Mouse (Mus musculus) limb, embryonic 10.5 days (tissue): ENCODE results near the gene Arl14ep. TPM values are rescaled to one million over a fixed set of nuclear protein-coding genes. Genes with fewer than 3 reads are reported as not detected.

Source experiments
- DNase-seq: peaks from one replicate; pipeline ENCODE4 v3.0.0-alpha.2; 2017; ENCODE audit warnings: low spot score
- H3K27ac ChIP-seq: fragments of 300-500 bp; sonication (generic); 2 replicates; pipeline ENCODE4 v1.5.1; 2016; ENCODE audit warnings: mild to moderate bottlenecking
- H3K27me3 ChIP-seq: fragments of 300-500 bp; sonication (generic); 2 replicates; pipeline ENCODE4 v1.6.1; 2016; ENCODE audit warnings: low read depth, mild to moderate bottlenecking; ENCODE audit not compliant: poor library complexity, severe bottlenecking
- H3K36me3 ChIP-seq: fragments of 300-500 bp; sonication (generic); 2 replicates; pipeline ENCODE4 v1.6.1; 2016; ENCODE audit warnings: mild to moderate bottlenecking, moderate library complexity
- H3K4me1 ChIP-seq: fragments of 300-500 bp; sonication (generic); 2 replicates; pipeline ENCODE4 v1.6.1; 2016
- H3K4me3 ChIP-seq: fragments of 300-500 bp; sonication (generic); 2 replicates; pipeline ENCODE4 v1.5.1; 2016; ENCODE audit warnings: mild to moderate bottlenecking, moderate library complexity
- H3K9me3 ChIP-seq: fragments of 300-500 bp; sonication (generic); replicated peaks from 2 replicates; pipeline ENCODE4 v1.6.1; 2016; ENCODE audit warnings: mild to moderate bottlenecking
- WGBS: fragments of 180-500 bp; shearing (Covaris S2); methylation state at CpG from one replicate; pipeline ENCODE4 v1.1.7; 2016; 5-methylcytosine and 5-hydroxymethylcytosine counted together
- polyA plus RNA-seq: library from polyadenylated mRNA; unstranded; fragments of >200 nt; fragmentation: Nextera tagmentation; extraction: Ambion mirVana; gene quantifications from 2 replicates; pipeline ENCODE4 v1.2.1, GENCODE M21; 2016

Gene Arl14ep
- polyA plus RNA-seq, 1 experiment from 2014 or later, result 58.7 TPM

DNA sequence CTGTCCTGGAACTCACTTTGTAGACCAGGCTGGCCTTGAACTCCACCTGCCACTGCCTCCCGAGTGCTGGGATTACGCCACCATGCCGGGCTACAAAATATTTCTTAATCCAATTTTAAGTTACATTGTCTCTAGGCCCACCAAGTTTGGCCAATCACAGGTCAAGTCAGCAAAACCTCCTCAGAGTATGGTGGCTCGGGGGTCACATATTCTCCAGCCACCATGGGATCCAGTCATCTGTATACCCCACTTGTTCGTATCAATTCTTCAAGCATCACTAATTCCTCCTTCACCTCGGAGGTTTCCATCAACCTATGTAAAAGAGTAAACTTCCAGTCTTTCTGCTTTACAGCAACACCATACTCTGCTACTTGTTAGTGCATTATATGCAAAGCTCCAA, 1.4 kb downstream of the Arl14ep start:
- H3K9me3 ChIP-seq, result no peaks in the 10 kb centered on the region
- no peaks in the 10 kb centered on the region for H3K27me3 ChIP-seq
- peak overlapping the region; percentile 90; the same call in 1 of the 2 replicates for H3K4me3 ChIP-seq
- DNase-seq, result no peak
- H3K36me3 ChIP-seq, result peaks cover 26% of the 10 kb centered on the region
- peaks cover 7% of the 10 kb centered on the region; the same call in 1 of the 2 replicates for H3K4me1 ChIP-seq
- H3K27ac ChIP-seq, result no peak overlapping the region
- 96% methylated on average over 6 of the region's 6 CpGs for WGBS

- Histone ChIP-seq H3K27ac (no peak overlapping the region), H3K27me3 (no peaks in the 10 kb centered on the region), H3K4me1 (peaks cover 7% of the 10 kb centered on the region; the same call in 1 of the 2 replicates), H3K9me3 (no peaks in the 10 kb centered on the region), H3K36me3 (peaks cover 44% of the 10 kb centered on the region), H3K4me3 (no peak overlapping the region)
- DNase-seq, result no peak
- 96% methylated on average over 12 of the region's 12 CpGs for WGBS
Measured at GRCm38 (mm10) chr2:106970971-106971370, 3.3 kb downstream of the Arl14ep start.

DNA sequence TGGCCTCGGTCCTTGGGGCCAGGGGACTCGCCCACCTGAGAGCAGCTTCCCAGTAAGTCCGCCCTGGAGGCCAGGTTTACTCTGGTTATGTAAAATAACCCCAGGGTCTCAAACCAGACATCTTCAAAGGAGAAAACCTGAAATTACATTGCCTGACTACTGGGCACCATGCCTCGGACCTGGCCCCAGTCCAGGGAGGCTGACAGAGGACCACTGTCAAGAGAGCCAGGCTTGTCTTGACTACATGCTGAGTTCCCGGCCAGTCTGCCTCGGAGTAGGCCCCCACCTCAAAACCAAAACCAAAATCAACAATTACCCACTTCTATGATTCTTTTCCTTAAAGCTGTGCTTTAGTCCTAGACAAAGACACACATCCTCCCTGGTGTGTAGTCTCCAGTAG, 5.9 kb downstream of the Arl14ep start:
- H3K27ac ChIP-seq, result no peak overlapping the region
- H3K36me3 ChIP-seq, result peaks cover 70% of the 10 kb centered on the region
- H3K9me3 ChIP-seq, result no peaks in the 10 kb centered on the region
- DNase-seq, result no peak
- no peak overlapping the region for H3K4me3 ChIP-seq
- 93% methylated on average over 6 of the region's 6 CpGs for WGBS
- H3K27me3 ChIP-seq, result no peaks in the 10 kb centered on the region
- H3K4me1 ChIP-seq, result peaks cover 4% of the 10 kb centered on the region; the same call in 1 of the 2 replicates

GRCm38 (mm10) chr2:106963560-106963959, 10.7 kb downstream of the Arl14ep start:
- H3K27me3 ChIP-seq, result no peaks in the 10 kb centered on the region
- H3K27ac ChIP-seq, result no peak overlapping the region
- H3K36me3 ChIP-seq, result peaks cover 66% of the 10 kb centered on the region
- H3K9me3 ChIP-seq, result no peaks in the 10 kb centered on the region
- no peak overlapping the region for H3K4me3 ChIP-seq
- H3K4me1 ChIP-seq, result no peaks in the 10 kb centered on the region; the same call in 1 of the 2 replicates
- WGBS, result 96% methylated on average over 3 of the region's 3 CpGs
- DNase-seq, result no peak

DNA sequence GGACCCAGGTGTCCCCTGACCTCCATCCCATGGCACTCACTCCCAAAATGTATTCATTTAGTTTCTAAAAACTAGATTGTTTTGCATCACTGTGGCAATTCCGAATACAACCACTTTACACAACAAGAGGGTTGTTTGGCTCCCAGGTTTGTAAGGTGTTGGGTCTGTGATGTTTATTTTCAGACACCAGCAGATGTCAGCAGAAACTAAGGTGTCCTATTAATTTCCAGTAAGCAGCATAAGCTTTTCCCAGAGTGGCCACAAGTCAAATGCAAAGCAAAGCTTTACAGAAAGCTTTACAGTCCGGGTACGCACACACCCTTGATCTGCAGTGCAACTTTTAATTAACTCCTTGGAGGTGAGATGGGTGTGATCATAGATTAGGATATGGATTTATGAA, 12.6 kb downstream of the Arl14ep start:
- H3K36me3 ChIP-seq, result peaks cover 47% of the 10 kb centered on the region
- 90% methylated on average over 3 of the region's 3 CpGs for WGBS
- no peaks in the 10 kb centered on the region for H3K27me3 ChIP-seq
- no peaks in the 10 kb centered on the region for H3K9me3 ChIP-seq
- H3K4me3 ChIP-seq, result no peak overlapping the region
- H3K4me1 ChIP-seq, result no peaks in the 10 kb centered on the region; the same call in 1 of the 2 replicates
- no peak for DNase-seq
- H3K27ac ChIP-seq, result no peak overlapping the region

GRCm38 (mm10) chr2:106961066-106961465, 13.2 kb downstream of the Arl14ep start:
- 92% methylated on average over 2 of the region's 2 CpGs for WGBS
- no peak overlapping the region for H3K27ac ChIP-seq
- peaks cover 1% of the 10 kb centered on the region; the same call in 1 of the 2 replicates for H3K4me1 ChIP-seq
- peaks cover 42% of the 10 kb centered on the region for H3K36me3 ChIP-seq
- no peaks in the 10 kb centered on the region for H3K9me3 ChIP-seq
- H3K27me3 ChIP-seq, result no peaks in the 10 kb centered on the region
- no peak for DNase-seq
- H3K4me3 ChIP-seq, result no peak overlapping the region

DNA sequence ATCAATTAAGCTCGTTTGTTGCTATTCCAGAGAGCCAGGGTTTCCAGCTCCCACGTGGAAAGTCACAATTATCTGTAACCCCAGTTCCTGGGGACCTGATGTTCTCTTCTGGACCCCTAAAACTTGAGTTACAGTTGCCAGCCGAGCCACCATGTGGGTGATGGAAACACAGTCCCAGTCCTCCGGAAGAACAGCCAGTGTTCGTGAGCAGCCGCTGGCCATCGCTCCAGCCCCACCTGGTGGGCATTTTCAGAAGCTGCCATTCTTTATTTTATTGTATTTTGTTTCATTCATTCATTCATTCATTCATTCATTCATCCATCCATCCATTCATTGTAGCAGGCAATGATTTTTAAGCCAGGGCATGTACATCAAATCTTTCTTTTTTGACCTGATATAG, 14.0 kb downstream of the Arl14ep start:
- DNase-seq, result peak; percentile 59
- Histone ChIP-seq H3K27ac (no peak overlapping the region), H3K36me3 (peaks cover 34% of the 10 kb centered on the region), H3K4me1 (peaks cover 8% of the 10 kb centered on the region), H3K9me3 (no peaks in the 10 kb centered on the region), H3K27me3 (no peaks in the 10 kb centered on the region), H3K4me3 (no peak overlapping the region)
- WGBS, result 41% methylated on average over 7 of the region's 7 CpGs

- WGBS, result 87% methylated on average over 5 of the region's 5 CpGs
- Histone ChIP-seq H3K9me3 (no peaks in the 10 kb centered on the region), H3K27ac (0 out of 2 replicates have a peak overlapping the region, but pooled peaks have one; percentile 19), H3K4me1 (peaks cover 12% of the 10 kb centered on the region), H3K36me3 (peaks cover 25% of the 10 kb centered on the region), H3K4me3 (no peak overlapping the region), H3K27me3 (no peaks in the 10 kb centered on the region)
- DNase-seq, result no peak
Measured at GRCm38 (mm10) chr2:106959380-106959779, 14.8 kb downstream of the Arl14ep start.

- Histone ChIP-seq H3K27ac (no peak overlapping the region), H3K36me3 (peaks cover 22% of the 10 kb centered on the region), H3K4me1 (peaks cover 17% of the 10 kb centered on the region), H3K9me3 (no peaks in the 10 kb centered on the region), H3K4me3 (no peak overlapping the region), H3K27me3 (no peaks in the 10 kb centered on the region)
- WGBS, result 91% methylated on average over 6 of the region's 6 CpGs
- DNase-seq, result no peak
Measured at GRCm38 (mm10) chr2:106958916-106959315, 15.3 kb downstream of the Arl14ep start.

- Histone ChIP-seq H3K27me3 (no peaks in the 10 kb centered on the region), H3K27ac (peak overlapping the region; percentile 14; the same call in 1 of the 2 replicates), H3K4me1 (peaks cover 17% of the 10 kb centered on the region), H3K4me3 (no peak overlapping the region), H3K9me3 (no peaks in the 10 kb centered on the region), H3K36me3 (no peaks in the 10 kb centered on the region)
- 69% methylated on average over 6 of the region's 6 CpGs for WGBS
- DNase-seq, result no peak
Measured at GRCm38 (mm10) chr2:106956146-106956545, 18.1 kb downstream of the Arl14ep start.

DNA sequence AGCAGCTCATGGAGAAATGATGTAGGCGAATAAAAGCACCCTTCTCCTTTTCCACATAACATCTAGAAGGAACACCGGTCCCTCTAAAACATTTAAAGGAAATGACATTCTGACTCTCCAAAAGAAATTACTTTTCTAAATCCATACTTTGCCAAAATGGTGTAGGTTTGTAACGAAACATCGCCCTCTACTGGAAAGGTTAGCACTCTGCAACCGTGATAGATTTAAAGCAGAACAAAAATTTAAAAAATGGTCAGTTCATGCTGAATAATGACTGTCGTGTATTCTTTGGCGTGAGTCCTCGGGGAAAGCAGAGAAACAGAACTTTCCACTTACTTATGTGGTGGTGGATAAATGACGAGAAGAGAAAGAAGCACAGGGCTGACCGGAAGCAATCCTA, 18.6 kb downstream of the Arl14ep start:
- whole genome bisulfite sequencing, result 17% methylated on average over 10 of the region's 10 CpGs

GRCm38 (mm10) chr2:106954975-106955374, 19.2 kb downstream of the Arl14ep start:
- Histone ChIP-seq H3K27me3 (no peaks in the 10 kb centered on the region), H3K4me3 (no peak overlapping the region), H3K27ac (no peak overlapping the region), H3K36me3 (no peaks in the 10 kb centered on the region), H3K4me1 (peaks cover 17% of the 10 kb centered on the region), H3K9me3 (no peaks in the 10 kb centered on the region)
- 69% methylated on average over 6 of the region's 6 CpGs for WGBS
- no peak for DNase-seq

More for the DNA sequence above, 18.6 kb downstream of the Arl14ep start:
- Histone ChIP-seq H3K9me3 (no peaks in the 10 kb centered on the region), H3K4me3 (no peak overlapping the region), H3K27ac (0 out of 2 replicates have a peak overlapping the region, but pooled peaks have one; percentile 14), H3K4me1 (peaks cover 17% of the 10 kb centered on the region), H3K27me3 (no peaks in the 10 kb centered on the region), H3K36me3 (no peaks in the 10 kb centered on the region)
- DNase-seq, result peak; percentile 40

GRCm38 (mm10) chr2:106942451-106942850, 31.8 kb downstream of the Arl14ep start:
- DNase-seq, result no peak
- WGBS, result 90% methylated on average over 1 of the region's 1 CpGs
- H3K36me3 ChIP-seq, result no peaks in the 10 kb centered on the region

GRCm38 (mm10) chr2:106935681-106936080, 38.5 kb downstream of the Arl14ep start:
- Histone ChIP-seq H3K9me3 (no peaks in the 10 kb centered on the region), H3K4me1 (no peaks in the 10 kb centered on the region), H3K27me3 (no peaks in the 10 kb centered on the region), H3K36me3 (no peaks in the 10 kb centered on the region), H3K27ac (no peak overlapping the region), H3K4me3 (no peak overlapping the region)
- 91% methylated on average over 2 of the region's 2 CpGs for WGBS
- no peak for DNase-seq

More at GRCm38 (mm10) chr2:106942451-106942850, 31.8 kb downstream of the Arl14ep start:
- no peaks in the 10 kb centered on the region for H3K27me3 ChIP-seq
- no peak overlapping the region for H3K27ac ChIP-seq
- no peaks in the 10 kb centered on the region for H3K4me1 ChIP-seq
- H3K9me3 ChIP-seq, result no peaks in the 10 kb centered on the region
- H3K4me3 ChIP-seq, result no peak overlapping the region
